Mouse (Mus musculus) stomach, postnatal 0 days (tissue): ENCODE data around the gene I830077J02Rik.

Source experiments
- CTCF ChIP-seq: IDR thresholded peaks from 2 replicates; pipeline ENCODE4 v1.5.1; 2016; ENCODE audit warnings: antibody characterized with exemption, low read depth, mild to moderate bottlenecking, moderate library complexity
- EP300 ChIP-seq: optimal IDR thresholded peaks from 2 replicates; pipeline ENCODE3; 2016; ENCODE audit warnings: antibody characterized with exemption

- TF ChIP-seq CTCF = no peak
- TF ChIP-seq EP300 = no peak
Observed at GRCm38 (mm10) chr3:105900716-105901115, 31.7 kb downstream of the I830077J02Rik start.
